Mouse (Mus musculus) forebrain, embryonic 16.5 days (tissue): ENCODE measurements around the gene Krtap26-1. TPM values are rescaled to one million over a fixed set of nuclear protein-coding genes. Genes with fewer than 3 reads are reported as not detected.

Experiments
- ATAC-seq: fragments of 200-750 bp; cut with Nextera tagmentation; 2 replicates; pipeline ENCODE4 v1.8.0; 2017; ENCODE audit warnings: mild to moderate bottlenecking, moderate library complexity
- H3K27ac ChIP-seq: fragments of 300-500 bp; sonication (generic); 2 replicates; pipeline ENCODE4 v1.5.1; 2014; ENCODE audit warnings: low read length, control low read depth
- H3K27me3 ChIP-seq: fragments of 300-500 bp; sonication (generic); replicated peaks from 2 replicates; pipeline ENCODE4 v1.6.1; 2014; ENCODE audit warnings: low read length; ENCODE audit not compliant: control insufficient read depth, insufficient read depth
- H3K36me3 ChIP-seq: fragments of 300-500 bp; sonication (generic); 2 replicates; pipeline ENCODE4 v1.6.1; 2014; ENCODE audit not compliant: control insufficient read depth, insufficient read depth
- H3K4me1 ChIP-seq: fragments of 300-500 bp; sonication (generic); replicated peaks from 2 replicates; pipeline ENCODE4 v1.6.1; 2014; ENCODE audit warnings: low read length; ENCODE audit not compliant: control insufficient read depth, insufficient read depth
- H3K4me2 ChIP-seq: fragments of 300-500 bp; sonication (generic); 2 replicates; pipeline ENCODE4 v1.6.1; 2014; ENCODE audit warnings: mild to moderate bottlenecking, low read length, control low read depth
- H3K4me3 ChIP-seq: fragments of 300-500 bp; sonication (generic); replicated peaks from 2 replicates; pipeline ENCODE4 v1.5.1; 2014; ENCODE audit warnings: mild to moderate bottlenecking, low read length, control low read depth
- H3K9ac ChIP-seq: fragments of 300-500 bp; sonication (generic); replicated peaks from 2 replicates; pipeline ENCODE4 v1.6.1; 2014; ENCODE audit warnings: low read depth, low read length, control low read depth
- H3K9me3 ChIP-seq: fragments of 300-500 bp; sonication (generic); 2 replicates; pipeline ENCODE4 v1.6.1; 2016; ENCODE audit warnings: low read length; ENCODE audit not compliant: control insufficient read depth
- WGBS: fragments of 180-500 bp; shearing (Covaris S2); extraction: QIAGEN DNeasy Blood & Tissue Kit; methylation state at CpG from one replicate; pipeline ENCODE4 v1.1.7; 2014; 5-methylcytosine and 5-hydroxymethylcytosine counted together
- polyA plus RNA-seq: library from polyadenylated mRNA; unstranded; fragments of >200 nt; fragmentation: Nextera tagmentation; extraction: Ambion mirVana; gene quantifications from 2 replicates; pipeline ENCODE4 v1.2.1, GENCODE M21; 2015

Gene Krtap26-1
- not detected in 2 replicates for polyA plus RNA-seq

GRCm38 (mm10) chr16:88647358-88647846 is at the start of gene Krtap26-1:
Gene Krtap26-1 (minus strand): TSS chr16:88647796.
- no peaks in the 10 kb centered on the region for H3K4me1 ChIP-seq
- WGBS: 89% methylated on average over 10 of the region's 10 CpGs
- H3K4me2 ChIP-seq: no peak within 1 kb of the TSS
- no peak within 1 kb of the TSS for H3K9ac ChIP-seq
- no peak within 1 kb of the TSS for H3K4me3 ChIP-seq
- H3K27me3 ChIP-seq: no peaks in the 10 kb centered on the region
- no peaks in the 10 kb centered on the region for H3K36me3 ChIP-seq
- H3K27ac ChIP-seq: no peak within 1 kb of the TSS
- no peak for ATAC-seq
- H3K9me3 ChIP-seq: no peaks in the 10 kb centered on the region

- Histone ChIP-seq H3K4me2 (no peak overlapping the region), H3K9me3 (no peaks in the 10 kb centered on the region), H3K36me3 (no peaks in the 10 kb centered on the region), H3K4me1 (peaks cover 4% of the 10 kb centered on the region), H3K9ac (no peak overlapping the region), H3K27ac (no peak overlapping the region), H3K27me3 (no peaks in the 10 kb centered on the region), H3K4me3 (no peak overlapping the region)
- no peak for ATAC-seq
- WGBS: 90% methylated on average over 4 of the region's 4 CpGs
Observed at GRCm38 (mm10) chr16:88696256-88696655, 48.7 kb upstream of the Krtap26-1 start.

- peak; percentile 90 for ATAC-seq
- Histone ChIP-seq H3K27me3 (no peaks in the 10 kb centered on the region), H3K27ac (no peak overlapping the region), H3K36me3 (no peaks in the 10 kb centered on the region), H3K4me1 (no peaks in the 10 kb centered on the region), H3K4me3 (no peak overlapping the region), H3K4me2 (no peak overlapping the region), H3K9ac (no peak overlapping the region), H3K9me3 (no peaks in the 10 kb centered on the region)
- WGBS: 25% methylated on average over 2 of the region's 2 CpGs
Observed at GRCm38 (mm10) chr16:88681282-88681681, 33.7 kb upstream of the Krtap26-1 start.

GRCm38 (mm10) chr16:88679099-88679498 is 31.5 kb upstream of the Krtap26-1 start:
- 79% methylated on average over 6 of the region's 6 CpGs for WGBS
- ATAC-seq: no peak
- no peak overlapping the region for H3K4me2 ChIP-seq
- H3K9me3 ChIP-seq: no peaks in the 10 kb centered on the region
- H3K27ac ChIP-seq: no peak overlapping the region
- no peaks in the 10 kb centered on the region for H3K4me1 ChIP-seq
- no peak overlapping the region for H3K4me3 ChIP-seq
- no peaks in the 10 kb centered on the region for H3K36me3 ChIP-seq
- H3K9ac ChIP-seq: no peak overlapping the region
- H3K27me3 ChIP-seq: no peaks in the 10 kb centered on the region

- Histone ChIP-seq H3K4me1 (no peaks in the 10 kb centered on the region), H3K4me2 (no peak within 1 kb of the TSS), H3K27ac (no peak within 1 kb of the TSS), H3K4me3 (no peak within 1 kb of the TSS), H3K27me3 (no peaks in the 10 kb centered on the region), H3K9ac (no peak within 1 kb of the TSS), H3K9me3 (no peaks in the 10 kb centered on the region), H3K36me3 (no peaks in the 10 kb centered on the region)
- ATAC-seq: no peak
- 80% methylated on average over 4 of the region's 4 CpGs for WGBS
Observed at GRCm38 (mm10) chr16:88671571-88671970, 24.0 kb upstream of the Krtap26-1 start, which contains the start of gene Krtap27-1. Gene Krtap27-1 (minus strand): TSS chr16:88671671.

- no peaks in the 10 kb centered on the region for H3K36me3 ChIP-seq
- H3K4me1 ChIP-seq: no peaks in the 10 kb centered on the region
- H3K27ac ChIP-seq: no peak overlapping the region
- no peaks in the 10 kb centered on the region for H3K27me3 ChIP-seq
- no peak overlapping the region for H3K9ac ChIP-seq
- peak; percentile 55; the same call in 1 of the 2 replicates for ATAC-seq
- WGBS: 58% methylated on average over 1 of the region's 1 CpGs
- H3K9me3 ChIP-seq: no peaks in the 10 kb centered on the region
- no peak overlapping the region for H3K4me3 ChIP-seq
- no peak overlapping the region for H3K4me2 ChIP-seq
Observed at GRCm38 (mm10) chr16:88657426-88657825, 9.8 kb upstream of the Krtap26-1 start.

GRCm38 (mm10) chr16:88651952-88652351 is 4.4 kb upstream of the Krtap26-1 start:
- Histone ChIP-seq H3K4me1 (no peaks in the 10 kb centered on the region), H3K27me3 (no peaks in the 10 kb centered on the region), H3K4me2 (no peak overlapping the region), H3K27ac (no peak overlapping the region), H3K4me3 (no peak overlapping the region), H3K9me3 (no peaks in the 10 kb centered on the region), H3K9ac (no peak overlapping the region), H3K36me3 (no peaks in the 10 kb centered on the region)
- WGBS: 65% methylated on average over 2 of the region's 2 CpGs
- no peak for ATAC-seq

GRCm38 (mm10) chr16:88651082-88651481 is 3.5 kb upstream of the Krtap26-1 start:
- WGBS: 81% methylated on average over 1 of the region's 1 CpGs
- Histone ChIP-seq H3K9ac (no peak overlapping the region), H3K4me2 (no peak overlapping the region), H3K36me3 (no peaks in the 10 kb centered on the region), H3K27me3 (no peaks in the 10 kb centered on the region), H3K9me3 (no peaks in the 10 kb centered on the region), H3K4me1 (no peaks in the 10 kb centered on the region), H3K27ac (no peak overlapping the region), H3K4me3 (no peak overlapping the region)
- no peak for ATAC-seq

- no peak overlapping the region for H3K9ac ChIP-seq
- H3K4me3 ChIP-seq: no peak overlapping the region
- H3K4me1 ChIP-seq: no peaks in the 10 kb centered on the region
- H3K36me3 ChIP-seq: no peaks in the 10 kb centered on the region
- WGBS: 77% methylated on average over 8 of the region's 8 CpGs
- H3K9me3 ChIP-seq: no peaks in the 10 kb centered on the region
- H3K4me2 ChIP-seq: no peak overlapping the region
- H3K27ac ChIP-seq: no peak overlapping the region
- ATAC-seq: no peak
- H3K27me3 ChIP-seq: no peaks in the 10 kb centered on the region
Observed at GRCm38 (mm10) chr16:88646366-88647111, 1.1 kb downstream of the Krtap26-1 start.
